In the genomic region with DNA sequence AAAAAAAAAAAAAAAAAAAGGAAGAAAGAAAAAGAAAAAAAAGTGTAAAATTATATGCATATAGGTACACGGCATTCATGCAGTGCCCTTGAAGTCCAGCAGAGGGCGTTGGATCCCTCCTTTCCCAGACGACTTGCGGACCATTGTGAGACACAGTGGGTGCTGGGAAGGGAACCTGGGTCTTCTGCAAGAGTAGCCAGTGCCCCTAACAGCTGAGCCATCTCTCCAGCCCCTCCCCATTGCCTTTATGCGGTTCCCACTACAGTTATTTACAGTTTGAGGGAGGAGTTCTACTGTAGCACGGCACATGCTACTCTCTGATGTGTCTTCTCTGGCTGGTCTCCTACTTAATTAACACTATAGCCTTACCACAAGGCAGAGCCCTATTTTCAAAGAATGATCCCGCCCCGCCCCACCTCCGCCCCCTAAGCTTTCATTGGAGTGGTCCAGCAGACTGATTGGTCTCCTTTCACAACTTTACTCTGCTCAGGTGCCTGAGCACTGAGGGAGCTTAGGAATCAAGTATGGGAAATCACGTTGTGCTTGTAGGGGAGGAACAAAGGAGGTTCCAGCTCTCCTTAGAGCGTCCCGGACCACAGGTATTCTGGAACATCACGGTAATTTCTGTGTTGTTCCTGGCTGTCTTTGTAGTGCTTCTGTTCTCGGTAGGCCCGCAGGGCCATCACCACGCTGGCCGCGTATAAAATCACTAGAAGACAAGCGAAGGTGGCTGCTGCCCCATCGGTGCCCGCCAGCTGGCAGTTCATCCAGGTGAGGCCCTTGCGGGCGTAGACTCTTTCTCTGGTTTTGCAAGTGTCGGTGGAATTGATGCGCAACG, we compare ENCODE assay signal across 9 mouse cellular contexts. TPM values are rescaled to one million over a fixed set of nuclear protein-coding genes. Genes with fewer than 3 reads are reported as not detected.
DNase-seq lines count a peak whose midpoint lies in the region; TF ChIP-seq lines count a peak whose summit lies in the region.
"Had no signal": no experiment of that assay in that cellular context is flagged by ENCODE, and none has a peak within 500 bp of the region (broad histone marks: within the 10 kb centered on the region; RNA-seq: fewer than 3 reads in every experiment).

No protein-coding gene starts in this region.

- TF ChIP-seq CTCF in thymus, adult 2 months (IDR thresholded peaks at IDR 0.05; ENCODE audit: borderline replicate concordance, control insufficient read depth, extremely low read depth, insufficient read depth, low read length, poor library complexity): peak; percentile 46; the same call in 1 of the 2 replicates

- DNase-seq in thymus, adult 2 months: no peak
- DNase-seq in thymus, postnatal 10 days (ENCODE audit: low spot score in 2 of 2): no peak
- DNase-seq in cerebellum, adult 9-10 months: peak; percentile 59
- DNase-seq in forelimb bud, embryonic 11.5 days (ENCODE audit: low read depth, low spot score): peak; percentile 40
- DNase-seq in left cerebral cortex, adult 18-20 months (ENCODE audit: low spot score in 2 of 2): peak; percentile 54 to 67
- peak; percentile 37 for DNase-seq in lung, postnatal 14 days
- DNase-seq in right cerebral cortex, postnatal 36 days (ENCODE audit: low spot score in 2 of 2): peak; percentile 37 to 47
- no peak for DNase-seq in c-Kit-positive CD71-positive TER-119-positive erythroid progenitor cells, embryonic 14.5 days (ENCODE audit: low spot score)

- no peak for TF ChIP-seq POLR2A in thymus, adult 2 months (IDR thresholded peaks at IDR 0.05; ENCODE audit: control insufficient read depth, extremely low read depth, insufficient read depth, low read length, poor library complexity)

- no peaks in the 10 kb centered on the region for H3K36me3 ChIP-seq in thymus, adult 2 months (ENCODE audit: control insufficient read depth, insufficient read depth, low read length)

- no peaks in the 10 kb centered on the region for H3K4me1 ChIP-seq in thymus, adult 2 months (replicated peaks; ENCODE audit: control insufficient read depth, insufficient read depth, low read length)

- H3K27me3 ChIP-seq in thymus, adult 2 months (ENCODE audit: control insufficient read depth, insufficient read depth, low read length): no peaks in the 10 kb centered on the region

- no peak overlapping the region for H3K27ac ChIP-seq in thymus, adult 2 months (ENCODE audit: control insufficient read depth, insufficient read depth, low read length)

- WGBS in thymus, adult 2 months: 7% methylated on average over 26 of the region's 26 CpGs

- H3K4me3 ChIP-seq in thymus, adult 2 months (ENCODE audit: control insufficient read depth, insufficient read depth, low read length): no peak overlapping the region
- H3K4me3 ChIP-seq: erythroblast, embryonic 14.5 days had no signal

RNA-seq across cellular contexts. Expression of a gene that starts 14.3 kb away (rescaled TPM):
- polyA plus RNA-seq in thymus, adult 2 months (2012; rRNA removed): 0.43 and 0.50 TPM in 2 replicates
- total RNA-seq in left cerebral cortex, adult 18-20 months (2021): under 1 TPM; 0.37 to 0.45 TPM
- polyA plus RNA-seq: erythroblast, embryonic 14.5 days had no signal

RNA-seq across cellular contexts. Expression of a gene that starts 42.6 kb away (rescaled TPM):
- polyA plus RNA-seq in thymus, adult 2 months (2012; rRNA removed): 0.61 and 2.6 TPM in 2 replicates
- total RNA-seq in left cerebral cortex, adult 18-20 months (2021): not detected
- polyA plus RNA-seq: erythroblast, embryonic 14.5 days had no signal

Comparison
In these comparisons a context has a peak if more than half of its experiments do, and no peak if none do; other contexts are left out.
1. DNase-seq: peak in cerebellum, adult 9-10 months (single experiment), forelimb bud, embryonic 11.5 days (single experiment), left cerebral cortex, adult 18-20 months (2 of 2), lung, postnatal 14 days (single experiment) and right cerebral cortex, postnatal 36 days (2 of 2); none in thymus, adult 2 months (single experiment), thymus, postnatal 10 days (0 of 2) and c-Kit-positive CD71-positive TER-119-positive erythroid progenitor cells, embryonic 14.5 days (single experiment).